Mouse (Mus musculus) olfactory bulb, adult 2 months (tissue): Measurements from ENCODE around the gene Zfp148.

Experiments used
- CTCF ChIP-seq: fragments of 200-500 bp; IDR thresholded peaks from 2 replicates; pipeline ENCODE4 v1.5.1; 2012; ENCODE audit warnings: low read depth, mild to moderate bottlenecking, low read length, moderate library complexity; ENCODE audit not compliant: insufficient read depth
- POLR2A ChIP-seq: fragments of 200-500 bp; IDR thresholded peaks from 2 replicates; pipeline ENCODE4 v1.6.1; 2012; ENCODE audit warnings: mild to moderate bottlenecking, low read depth, low read length, moderate library complexity; ENCODE audit not compliant: insufficient read depth

GRCm38 (mm10) chr16:33464509-33465241, 84.0 kb downstream of the Zfp148 start:
- TF ChIP-seq CTCF: no peak
- TF ChIP-seq POLR2A: no peak
